Mouse (Mus musculus) erythroblast, embryonic 14.5 days (primary cell): Measurements from ENCODE around the gene Wrap53.

Experiments used
- GATA1 ChIP-seq: IDR thresholded peaks from 2 replicates; pipeline ENCODE4 v1.6.1; 2012; ENCODE audit warnings: low read length, inconsistent platforms, mixed read lengths
- TAL1 ChIP-seq: IDR thresholded peaks from 3 replicates; pipeline ENCODE4 v1.6.1; 2012; ENCODE audit warnings: low read length, inconsistent platforms, mixed read lengths

- no peak for TF ChIP-seq TAL1
- no peak for TF ChIP-seq GATA1
Observed at GRCm38 (mm10) chr11:69546423-69547053, 33.5 kb downstream of the Wrap53 start.
